Comparison of ENCODE assay signal across 11 mouse cellular contexts in genomic region chr12:84152352-84153190, GRCm38 (mm10). TPM values are rescaled to one million over a fixed set of nuclear protein-coding genes. Genes with fewer than 3 reads are reported as not detected.
DNase-seq lines count a peak whose midpoint lies in the region; ATAC-seq and TF ChIP-seq lines count a peak whose summit lies in the region.
"Had no signal": no experiment of that assay in that cellular context is flagged by ENCODE, and none has a peak within 500 bp of the region (broad histone marks: within the 10 kb centered on the region; RNA-seq: fewer than 3 reads in every experiment).

No protein-coding gene starts in this region.

- DNase-seq in heart, adult 9 months (ENCODE audit: low spot score in 2 of 2), result no peak
- DNase-seq in R1 (ENCODE audit: low read depth, low spot score), result peak; percentile 90
- DNase-seq in liver, embryonic 11.5 days (ENCODE audit: low spot score), result no peak
- no peak for DNase-seq in urinary bladder, adult 2 months (ENCODE audit: low spot score)
- DNase-seq in layer of hippocampus, postnatal 10 days (ENCODE audit: low spot score in 2 of 2), result no peak
- DNase-seq: retina, postnatal 1 day had no signal

- ATAC-seq in heart, embryonic 11.5 days (replicated peaks; ENCODE audit: insufficient number of reproducible peaks, low FRiP score, low TSS enrichment), result no peak; the same call in 1 of the 2 replicates
- ATAC-seq in liver, embryonic 11.5 days (replicated peaks; ENCODE audit: low FRiP score), result no peak; the same call in 1 of the 2 replicates

- peaks cover 19% of the 10 kb centered on the region for H3K36me3 ChIP-seq in heart, embryonic 11.5 days (ENCODE audit: control insufficient read depth, insufficient read depth, low read length)
- peaks cover 79% of the 10 kb centered on the region for H3K36me3 ChIP-seq in E14TG2a.4 (ENCODE audit: insufficient read depth, low read length)
- peaks cover 28% of the 10 kb centered on the region for H3K36me3 ChIP-seq in liver, embryonic 11.5 days (ENCODE audit: control insufficient read depth, insufficient read depth, low read length)

- peak overlapping the region; percentile 86 for H3K27ac ChIP-seq in heart, embryonic 11.5 days (ENCODE audit: low read depth, low read length)
- H3K27ac ChIP-seq in liver, embryonic 11.5 days (ENCODE audit: low read depth, low read length), result peak overlapping the region; percentile 73
- H3K27ac ChIP-seq: embryonic facial prominence, embryonic 12.5 days; macrophage had no signal

- peak overlapping the region; percentile 38 for H3K4me2 ChIP-seq in heart, embryonic 11.5 days
- H3K4me2 ChIP-seq in liver, embryonic 11.5 days, result peak overlapping the region; percentile 53
- H3K4me2 ChIP-seq: embryonic facial prominence, embryonic 12.5 days had no signal

- H3K4me1 ChIP-seq in heart, embryonic 11.5 days (ENCODE audit: control insufficient read depth, insufficient read depth, low read length), result peaks cover 48% of the 10 kb centered on the region
- H3K4me1 ChIP-seq in E14TG2a.4 (replicated peaks; ENCODE audit: low read depth, low read length), result peaks cover 60% of the 10 kb centered on the region
- peaks cover 51% of the 10 kb centered on the region for H3K4me1 ChIP-seq in liver, embryonic 11.5 days (replicated peaks; ENCODE audit: control insufficient read depth, insufficient read depth, low read length)

- WGBS in heart, embryonic 11.5 days (ENCODE audit: insufficient replicate concordance), result 64% methylated on average over 32 of the region's 32 CpGs
- WGBS in liver, embryonic 11.5 days, result 67% methylated on average over 32 of the region's 32 CpGs

- H3K4me3 ChIP-seq in heart, embryonic 11.5 days (ENCODE audit: low read depth, low read length), result peak overlapping the region; percentile 23; the same call in 1 of the 2 replicates
- H3K4me3 ChIP-seq in E14TG2a.4 (replicated peaks; ENCODE audit: low read length), result peak overlapping the region; percentile 59
- H3K4me3 ChIP-seq in liver, embryonic 11.5 days (ENCODE audit: low read depth, low read length), result 0 out of 2 replicates have a peak overlapping the region, but pooled peaks have one; percentile 18
- H3K4me3 ChIP-seq: embryonic facial prominence, embryonic 12.5 days; myocyte had no signal

- no peak overlapping the region for H3K9ac ChIP-seq in heart, embryonic 11.5 days (ENCODE audit: low read depth, low read length)
- H3K9ac ChIP-seq in liver, embryonic 11.5 days (ENCODE audit: low read depth, low read length), result no peak overlapping the region
- H3K9ac ChIP-seq: embryonic facial prominence, embryonic 12.5 days had no signal

- no peaks in the 10 kb centered on the region for H3K27me3 ChIP-seq in heart, embryonic 11.5 days (ENCODE audit: control insufficient read depth, insufficient read depth, low read length)
- no peaks in the 10 kb centered on the region for H3K27me3 ChIP-seq in E14TG2a.4 (ENCODE audit: insufficient read depth, low read length)
- no peaks in the 10 kb centered on the region for H3K27me3 ChIP-seq in liver, embryonic 11.5 days (replicated peaks; ENCODE audit: control insufficient read depth, insufficient read depth, low read length)
- H3K27me3 ChIP-seq: embryonic facial prominence, embryonic 12.5 days had no signal

- H3K9me3 ChIP-seq in heart, embryonic 11.5 days (replicated peaks; ENCODE audit: control insufficient read depth, low read length), result no peaks in the 10 kb centered on the region
- H3K9me3 ChIP-seq in E14TG2a.4 (ENCODE audit: low read length), result no peaks in the 10 kb centered on the region
- no peaks in the 10 kb centered on the region for H3K9me3 ChIP-seq in liver, embryonic 11.5 days (ENCODE audit: control insufficient read depth, low read length)
- H3K9me3 ChIP-seq: embryonic facial prominence, embryonic 12.5 days had no signal

- no peak for TF ChIP-seq CTCF in E14TG2a.4 (conservative IDR thresholded peaks at IDR 0.05; ENCODE audit: low read length)

RNA-seq across cellular contexts. Expression of gene Pnma1, which starts 4.3 kb away (rescaled TPM):
- 0.50 and 0.62 TPM in 2 replicates for polyA plus RNA-seq in heart, embryonic 11.5 days (2014; fragmentation: Nextera tagmentation; extraction: Ambion mirVana)
- 0.27 and 0.53 TPM in 2 replicates for polyA plus RNA-seq in liver, embryonic 11.5 days (2014; fragmentation: Nextera tagmentation; extraction: Ambion mirVana)
- 0.19 and 0.34 TPM in 2 replicates for polyA plus RNA-seq in urinary bladder, adult 2 months (2012; rRNA removed)
- 1 to 10 TPM; 5.9 to 6.6 TPM for total RNA-seq in layer of hippocampus, postnatal 10 days (2021)

RNA-seq across cellular contexts. Expression of gene Dnal1, which starts 38.4 kb away (rescaled TPM):
- 2.9 and 3.1 TPM in 2 replicates for polyA plus RNA-seq in heart, embryonic 11.5 days (2014; fragmentation: Nextera tagmentation; extraction: Ambion mirVana)
- 2.0 and 2.3 TPM in 2 replicates for polyA plus RNA-seq in liver, embryonic 11.5 days (2014; fragmentation: Nextera tagmentation; extraction: Ambion mirVana)
- polyA plus RNA-seq in urinary bladder, adult 2 months (2012; rRNA removed), result 7.7 and 10.0 TPM in 2 replicates
- 10 to 100 TPM; 80.0 to 82.5 TPM for total RNA-seq in layer of hippocampus, postnatal 10 days (2021)

RNA-seq across cellular contexts. Expression of gene Acot6, which starts 52.1 kb away (rescaled TPM):
- 0.89 and 1.0 TPM in 2 replicates for polyA plus RNA-seq in heart, embryonic 11.5 days (2014; fragmentation: Nextera tagmentation; extraction: Ambion mirVana)
- polyA plus RNA-seq in liver, embryonic 11.5 days (2014; fragmentation: Nextera tagmentation; extraction: Ambion mirVana), result 1.0 and 1.4 TPM in 2 replicates
- 5.2 and 5.6 TPM in 2 replicates for polyA plus RNA-seq in urinary bladder, adult 2 months (2012; rRNA removed)
- total RNA-seq in layer of hippocampus, postnatal 10 days (2021), result 1 to 10 TPM; 3.7 to 4.3 TPM
